Mouse (Mus musculus) forebrain, embryonic 10.5 days (tissue): ENCODE measurements at regions not wholly inside any gene's neighbourhood (a gene's known extent, or its start where the extent isn't known, plus 50 kb on each side); places are given as distances from the start of the nearest gene placed in this dataset.

Experiments used
- DNase-seq: peaks from one replicate; pipeline ENCODE4 v3.0.0-alpha.2; 2017; ENCODE audit warnings: low spot score; ENCODE audit errors: extremely low spot score
- H3K27ac ChIP-seq: fragments of 300-500 bp; sonication (generic); 2 replicates; pipeline ENCODE4 v1.5.1; 2016; ENCODE audit warnings: mild to moderate bottlenecking
- H3K27me3 ChIP-seq: fragments of 300-500 bp; sonication (generic); 2 replicates; pipeline ENCODE4 v1.6.1; 2016; ENCODE audit warnings: mild to moderate bottlenecking; ENCODE audit not compliant: poor library complexity, severe bottlenecking
- H3K36me3 ChIP-seq: fragments of 300-500 bp; sonication (generic); replicated peaks from 2 replicates; pipeline ENCODE4 v1.6.1; 2016; ENCODE audit warnings: mild to moderate bottlenecking, moderate library complexity
- H3K4me1 ChIP-seq: fragments of 300-500 bp; sonication (generic); 2 replicates; pipeline ENCODE4 v1.6.1; 2016
- H3K4me3 ChIP-seq: fragments of 300-500 bp; sonication (generic); 2 replicates; pipeline ENCODE4 v1.5.1; 2016; ENCODE audit warnings: mild to moderate bottlenecking, moderate library complexity
- H3K9me3 ChIP-seq: fragments of 300-500 bp; sonication (generic); 2 replicates; pipeline ENCODE4 v1.6.1; 2016; ENCODE audit warnings: mild to moderate bottlenecking, moderate library complexity
- WGBS: fragments of 180-500 bp; shearing (Covaris S2); methylation state at CpG from one replicate; pipeline ENCODE4 v1.1.7; 2016; 5-methylcytosine and 5-hydroxymethylcytosine counted together

- Histone ChIP-seq H3K4me3 (no peak overlapping the region), H3K27ac (no peak overlapping the region), H3K9me3 (no peaks in the 10 kb centered on the region), H3K36me3 (no peaks in the 10 kb centered on the region), H3K4me1 (no peaks in the 10 kb centered on the region), H3K27me3 (no peaks in the 10 kb centered on the region)
- 71% methylated on average over 2 of the region's 2 CpGs for WGBS
- no peak for DNase-seq
These were observed 918.9 kb upstream of the Fam160b2 start for GRCm38 (mm10) chr14:71518541-71518940.

- H3K27me3 ChIP-seq, result no peaks in the 10 kb centered on the region
- no peak overlapping the region for H3K4me3 ChIP-seq
- DNase-seq, result no peak
- 55% methylated on average over 1 of the region's 1 CpGs for WGBS
- no peaks in the 10 kb centered on the region for H3K4me1 ChIP-seq
- H3K9me3 ChIP-seq, result no peaks in the 10 kb centered on the region
- H3K27ac ChIP-seq, result no peak overlapping the region
- H3K36me3 ChIP-seq, result no peaks in the 10 kb centered on the region
These were observed 901.2 kb upstream of the Fam160b2 start for GRCm38 (mm10) chr14:71500851-71501250.

GRCm38 (mm10) chr14:71491201-71491600, 891.6 kb upstream of the Fam160b2 start:
- H3K27me3 ChIP-seq, result no peaks in the 10 kb centered on the region

GRCm38 (mm10) chr14:71486176-71486970, 886.7 kb upstream of the Fam160b2 start:
- Histone ChIP-seq H3K36me3 (no peaks in the 10 kb centered on the region), H3K27me3 (no peaks in the 10 kb centered on the region), H3K4me3 (no peak overlapping the region), H3K9me3 (no peaks in the 10 kb centered on the region), H3K4me1 (no peaks in the 10 kb centered on the region), H3K27ac (no peak overlapping the region)
- no peak for DNase-seq
- WGBS, result 90% methylated on average over 12 of the region's 12 CpGs

More at GRCm38 (mm10) chr14:71491201-71491600, 891.6 kb upstream of the Fam160b2 start:
- Histone ChIP-seq H3K4me1 (no peaks in the 10 kb centered on the region), H3K27ac (no peak overlapping the region), H3K9me3 (no peaks in the 10 kb centered on the region), H3K36me3 (no peaks in the 10 kb centered on the region), H3K4me3 (no peak overlapping the region)
- no peak for DNase-seq
- 91% methylated on average over 7 of the region's 7 CpGs for WGBS

GRCm38 (mm10) chr14:71475656-71476055, 876.0 kb upstream of the Fam160b2 start:
- Histone ChIP-seq H3K36me3 (no peaks in the 10 kb centered on the region), H3K4me3 (no peak overlapping the region), H3K27ac (no peak overlapping the region), H3K27me3 (no peaks in the 10 kb centered on the region), H3K9me3 (no peaks in the 10 kb centered on the region), H3K4me1 (no peaks in the 10 kb centered on the region)
- DNase-seq, result no peak
- WGBS, result 65% methylated on average over 2 of the region's 2 CpGs

- 92% methylated on average over 6 of the region's 6 CpGs for WGBS
- Histone ChIP-seq H3K9me3 (no peaks in the 10 kb centered on the region), H3K4me1 (no peaks in the 10 kb centered on the region), H3K4me3 (no peak overlapping the region), H3K36me3 (no peaks in the 10 kb centered on the region), H3K27ac (no peak overlapping the region), H3K27me3 (no peaks in the 10 kb centered on the region)
- no peak for DNase-seq
These were observed 874.3 kb upstream of the Fam160b2 start for GRCm38 (mm10) chr14:71473907-71474306.

- no peak overlapping the region for H3K27ac ChIP-seq
- no peak for DNase-seq
- H3K27me3 ChIP-seq, result no peaks in the 10 kb centered on the region
- no peaks in the 10 kb centered on the region for H3K9me3 ChIP-seq
- H3K4me1 ChIP-seq, result no peaks in the 10 kb centered on the region
- H3K36me3 ChIP-seq, result no peaks in the 10 kb centered on the region
- no peak overlapping the region for H3K4me3 ChIP-seq
- WGBS, result 66% methylated on average over 2 of the region's 2 CpGs
These were observed 832.7 kb upstream of the Fam160b2 start for GRCm38 (mm10) chr14:71432364-71432763.
